Mouse (Mus musculus) midbrain, embryonic 11.5 days (tissue): ENCODE results near the gene Armc6. TPM values are rescaled to one million over a fixed set of nuclear protein-coding genes. Genes with fewer than 3 reads are reported as not detected.

Experiments used
- ATAC-seq: fragments of 200-750 bp; cut with Nextera tagmentation; 2 replicates; pipeline ENCODE4 v1.8.0; 2017; ENCODE audit warnings: moderate TSS enrichment, moderate library complexity; ENCODE audit not compliant: low FRiP score
- DNase-seq: peaks from one replicate; pipeline ENCODE4 v3.0.0; 2015; ENCODE audit warnings: low spot score; ENCODE audit errors: missing footprints
- H3K27ac ChIP-seq: fragments of 300-500 bp; sonication (generic); 2 replicates; pipeline ENCODE4 v1.5.1; 2014; ENCODE audit warnings: low read depth, low read length
- H3K27me3 ChIP-seq: fragments of 300-500 bp; sonication (generic); 2 replicates; pipeline ENCODE4 v1.6.1; 2014; ENCODE audit warnings: mild to moderate bottlenecking, low read length, moderate library complexity, mixed read lengths; ENCODE audit not compliant: control insufficient read depth, insufficient read depth
- H3K36me3 ChIP-seq: fragments of 300-500 bp; sonication (generic); 2 replicates; pipeline ENCODE4 v1.6.1; 2014; ENCODE audit warnings: mild to moderate bottlenecking, low read length, moderate library complexity, mixed read lengths; ENCODE audit not compliant: control insufficient read depth, insufficient read depth
- H3K4me1 ChIP-seq: fragments of 300-500 bp; sonication (generic); 2 replicates; pipeline ENCODE4 v1.6.1; 2014; ENCODE audit warnings: low read length; ENCODE audit not compliant: control insufficient read depth, insufficient read depth
- H3K4me2 ChIP-seq: fragments of 300-500 bp; sonication (generic); 2 replicates; pipeline ENCODE4 v1.6.1; 2014; ENCODE audit warnings: mild to moderate bottlenecking, moderate library complexity
- H3K4me3 ChIP-seq: fragments of 300-500 bp; sonication (generic); 2 replicates; pipeline ENCODE4 v1.5.1; 2014; ENCODE audit warnings: low read depth, low read length
- H3K9ac ChIP-seq: fragments of 300-500 bp; sonication (generic); 2 replicates; pipeline ENCODE4 v1.6.1; 2014; ENCODE audit warnings: low read length
- H3K9me3 ChIP-seq: fragments of 300-500 bp; sonication (generic); 2 replicates; pipeline ENCODE4 v1.6.1; 2016; ENCODE audit warnings: low read length; ENCODE audit not compliant: control insufficient read depth
- WGBS: fragments of 180-500 bp; shearing (Covaris S2); extraction: QIAGEN DNeasy Blood & Tissue Kit; methylation state at CpG from one replicate; pipeline ENCODE4 v1.1.7; 2014; 5-methylcytosine and 5-hydroxymethylcytosine counted together
- polyA plus RNA-seq: library from polyadenylated mRNA; unstranded; fragments of >200 nt; fragmentation: Nextera tagmentation; extraction: Ambion mirVana; gene quantifications from 2 replicates; pipeline ENCODE4 v1.2.1, GENCODE M21; 2014

Armc6 gene
- polyA plus RNA-seq, 1 experiment from 2014 or later: 31.1 TPM

DNA sequence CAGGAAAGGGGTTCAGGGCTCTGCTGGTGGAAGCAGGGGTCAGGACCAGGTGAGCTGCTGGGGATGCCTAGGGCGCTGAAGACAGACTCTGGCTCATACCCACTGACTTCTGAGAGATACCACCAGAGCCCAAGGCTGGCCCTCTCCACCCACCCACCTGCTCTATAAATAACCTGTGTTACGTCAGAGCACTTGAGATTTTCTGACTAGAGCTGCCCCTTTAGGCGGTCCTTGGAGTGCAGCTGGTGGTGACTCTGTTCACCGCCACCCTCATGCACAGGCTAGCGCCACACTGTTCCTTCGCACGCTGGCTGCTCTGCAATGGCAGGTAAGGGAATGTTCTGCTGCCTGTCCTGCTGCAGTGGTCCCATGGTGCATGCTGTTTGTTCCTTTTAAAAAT lies 60.2 kb downstream of the Armc6 start:
- 0 out of 2 replicates have a peak overlapping the region, but pooled peaks have one; percentile 30 for H3K9ac ChIP-seq
- DNase-seq: peak; percentile 81
- no peaks in the 10 kb centered on the region for H3K9me3 ChIP-seq
- H3K36me3 ChIP-seq: peaks cover 3% of the 10 kb centered on the region; the same call in 1 of the 2 replicates
- H3K4me2 ChIP-seq: no peak overlapping the region
- peaks cover 10% of the 10 kb centered on the region; the same call in 1 of the 2 replicates for H3K4me1 ChIP-seq
- ATAC-seq: no peak
- H3K27ac ChIP-seq: no peak overlapping the region
- no peak overlapping the region for H3K4me3 ChIP-seq
- 92% methylated on average over 7 of the region's 7 CpGs for WGBS
- no peaks in the 10 kb centered on the region for H3K27me3 ChIP-seq

DNA sequence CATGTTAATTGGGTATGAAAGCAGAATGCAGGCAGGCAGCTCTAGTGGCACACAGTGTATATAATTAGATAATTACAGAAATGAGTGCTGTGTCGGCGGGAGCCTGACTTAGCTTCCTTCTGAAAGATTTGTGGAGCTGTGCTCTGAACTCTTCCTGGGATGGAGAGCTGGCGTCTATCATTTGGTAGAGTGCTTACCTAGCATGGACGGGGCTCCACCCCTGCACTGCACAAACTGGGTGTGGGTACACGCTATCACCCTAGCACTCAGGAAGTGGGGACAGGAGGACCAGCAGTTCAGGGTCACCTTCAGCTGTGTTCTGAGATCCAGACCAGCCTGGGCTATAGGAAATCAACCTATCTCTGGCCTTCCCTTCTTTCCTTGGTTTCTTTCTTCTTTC lies 60.9 kb downstream of the Armc6 start:
- ATAC-seq: no peak
- Histone ChIP-seq H3K4me2 (no peak overlapping the region), H3K9ac (no peak overlapping the region), H3K36me3 (peaks cover 3% of the 10 kb centered on the region; the same call in 1 of the 2 replicates), H3K4me3 (no peak overlapping the region), H3K9me3 (no peaks in the 10 kb centered on the region), H3K27ac (no peak overlapping the region), H3K27me3 (no peaks in the 10 kb centered on the region), H3K4me1 (peaks cover 10% of the 10 kb centered on the region; the same call in 1 of the 2 replicates)
- WGBS: 91% methylated on average over 5 of the region's 5 CpGs
- no peak for DNase-seq

DNA sequence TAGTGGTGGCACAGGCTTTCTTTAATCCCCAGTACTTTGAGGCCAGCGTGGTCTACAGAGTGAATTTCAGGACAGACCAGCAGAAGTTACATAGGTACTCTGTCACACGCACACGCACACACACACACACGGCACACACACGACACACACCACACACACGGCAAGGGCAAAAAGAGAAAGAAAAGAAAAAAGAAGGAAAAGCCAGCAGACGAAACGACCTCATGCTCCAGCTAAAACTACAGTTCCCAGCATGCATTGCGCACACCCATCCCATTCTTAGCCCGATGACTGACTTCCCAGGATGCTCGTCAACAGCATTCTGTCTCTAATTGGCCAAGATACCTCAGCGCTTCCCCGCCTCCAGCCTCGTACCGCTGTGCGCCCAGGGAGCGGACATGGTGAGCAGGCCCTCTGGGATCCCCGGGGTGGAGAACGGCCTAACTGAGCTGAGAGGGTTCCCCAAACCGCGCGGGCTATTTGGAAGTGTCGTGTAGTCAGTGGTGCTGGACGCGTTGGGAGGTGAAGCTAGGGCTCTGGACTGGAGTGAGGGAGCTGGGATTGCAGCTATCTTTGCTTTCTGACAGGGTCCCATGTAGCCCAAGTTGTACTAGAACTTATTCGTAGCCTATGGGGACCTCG lies 62.1 kb downstream of the Armc6 start, which contains the start of gene Tmem161a:
TSS of gene Tmem161a (plus strand) at position 314 of the 639 bp plus-strand sequence.
- peak; percentile 97 for ATAC-seq
- no peak within 1 kb of the TSS for H3K27ac ChIP-seq
- peak within 1 kb of the TSS; percentile 70 for H3K9ac ChIP-seq
- WGBS: 2% methylated on average over 27 of the region's 27 CpGs
- H3K36me3 ChIP-seq: peaks cover 3% of the 10 kb centered on the region; the same call in 1 of the 2 replicates
- peak; percentile 98 for DNase-seq
- no peaks in the 10 kb centered on the region for H3K9me3 ChIP-seq
- H3K4me1 ChIP-seq: peaks cover 10% of the 10 kb centered on the region; the same call in 1 of the 2 replicates
- peak within 1 kb of the TSS; percentile 52 for H3K4me2 ChIP-seq
- no peaks in the 10 kb centered on the region for H3K27me3 ChIP-seq
- peak within 1 kb of the TSS; percentile 72 for H3K4me3 ChIP-seq

DNA sequence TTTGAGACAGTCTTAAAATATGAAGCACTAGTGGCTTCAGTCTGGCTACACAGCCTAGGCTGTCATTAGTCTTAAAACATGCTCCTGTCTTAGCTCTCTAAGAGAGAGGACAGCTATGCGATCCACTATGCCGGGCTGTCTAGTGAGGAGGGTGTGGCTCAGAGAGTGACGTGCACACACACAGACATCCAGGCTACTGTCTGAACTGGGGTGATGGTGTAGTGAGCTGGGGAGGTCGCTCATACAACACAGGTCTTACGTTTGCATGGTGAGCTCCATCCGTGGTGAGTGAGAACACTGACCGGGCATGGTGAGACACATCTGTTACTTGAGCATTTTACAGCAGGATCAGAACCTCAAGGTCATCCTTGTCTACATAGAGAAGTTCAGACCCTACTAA lies 63.0 kb downstream of the Armc6 start:
- H3K4me3 ChIP-seq: no peak overlapping the region
- H3K4me2 ChIP-seq: no peak overlapping the region
- no peaks in the 10 kb centered on the region for H3K9me3 ChIP-seq
- WGBS: 91% methylated on average over 7 of the region's 7 CpGs
- no peak overlapping the region for H3K9ac ChIP-seq
- H3K27me3 ChIP-seq: no peaks in the 10 kb centered on the region
- ATAC-seq (no peak), DNase-seq (no peak)
- no peak overlapping the region for H3K27ac ChIP-seq
- no peaks in the 10 kb centered on the region for H3K36me3 ChIP-seq
- peaks cover 12% of the 10 kb centered on the region; the same call in 1 of the 2 replicates for H3K4me1 ChIP-seq

DNA sequence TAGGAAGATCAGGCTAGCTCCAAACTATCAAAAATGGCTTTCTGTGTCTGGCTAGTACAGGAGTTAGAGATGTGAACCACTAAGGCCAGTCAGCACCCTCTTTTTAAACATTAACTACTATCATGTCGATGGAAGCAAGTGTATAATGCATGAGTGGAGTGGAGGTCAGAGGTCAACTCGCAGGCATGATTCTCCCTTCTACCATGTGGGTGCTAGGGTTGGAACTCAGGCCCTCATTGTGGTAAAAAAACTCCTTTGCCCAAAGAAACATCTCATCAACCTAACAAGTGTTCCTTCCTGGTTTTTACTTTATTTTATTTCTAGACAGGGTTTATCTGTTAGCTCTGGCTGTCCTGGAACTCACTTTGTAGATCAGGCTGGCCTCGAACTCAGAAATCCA lies 63.5 kb downstream of the Armc6 start:
- no peak overlapping the region for H3K27ac ChIP-seq
- no peak overlapping the region for H3K4me3 ChIP-seq
- DNase-seq (no peak), ATAC-seq (no peak)
- no peaks in the 10 kb centered on the region for H3K36me3 ChIP-seq
- H3K9me3 ChIP-seq: no peaks in the 10 kb centered on the region
- H3K4me2 ChIP-seq: no peak overlapping the region
- WGBS: 78% methylated on average over 3 of the region's 3 CpGs
- H3K4me1 ChIP-seq: peaks cover 12% of the 10 kb centered on the region; the same call in 1 of the 2 replicates
- no peak overlapping the region for H3K9ac ChIP-seq
- H3K27me3 ChIP-seq: peaks cover 4% of the 10 kb centered on the region; the same call in 1 of the 2 replicates

Other genes starting within 250 kb of the Armc6 start
- 52.7 and 65.2 TPM in 2 replicates for gene Gatad2a, start 238.1 kb downstream of the Armc6 start, polyA plus RNA-seq
- 46.2 and 49.3 TPM in 2 replicates for gene Mau2, start 191.7 kb downstream of the Armc6 start, polyA plus RNA-seq
- gene Sugp1, start 191.7 kb downstream of the Armc6 start, polyA plus RNA-seq: 33.3 and 35.3 TPM in 2 replicates
- gene Tm6sf2, start 161.5 kb downstream of the Armc6 start, polyA plus RNA-seq: 0.95 and 1.6 TPM in 2 replicates
- gene Hapln4, start 151.0 kb downstream of the Armc6 start, polyA plus RNA-seq: 0.04 and 0.22 TPM in 2 replicates
- gene Ncan, start 113.6 kb downstream of the Armc6 start, polyA plus RNA-seq: 47.2 and 52.4 TPM in 2 replicates
- 14.3 and 16.9 TPM in 2 replicates for gene Nr2c2ap, start 103.1 kb downstream of the Armc6 start, polyA plus RNA-seq
- 10.8 and 11.7 TPM in 2 replicates for gene Rfxank, start 95.3 kb downstream of the Armc6 start, polyA plus RNA-seq
- gene Borcs8, start 95.0 kb downstream of the Armc6 start, polyA plus RNA-seq: 37.4 and 41.3 TPM in 2 replicates
- 0.23 and 0.40 TPM in 2 replicates for gene Mef2b, start 94.8 kb downstream of the Armc6 start, polyA plus RNA-seq
- 28.6 and 33.3 TPM in 2 replicates for gene Tmem161a, start 62.1 kb downstream of the Armc6 start, polyA plus RNA-seq
- 1.6 and 2.1 TPM in 2 replicates for gene Slc25a42, start 22.2 kb downstream of the Armc6 start, polyA plus RNA-seq
- gene Sugp2, start 240 bp downstream of the Armc6 start, polyA plus RNA-seq: 42.4 and 47.5 TPM in 2 replicates
- 50.5 and 61.2 TPM in 2 replicates for gene Homer3, start 48.4 kb upstream of the Armc6 start, polyA plus RNA-seq
- 45.7 and 49.7 TPM in 2 replicates for gene Ddx49, start 68.0 kb upstream of the Armc6 start, polyA plus RNA-seq
- 230 and 240 TPM in 2 replicates for gene Cope, start 68.1 kb upstream of the Armc6 start, polyA plus RNA-seq
- 5.5 and 7.0 TPM in 2 replicates for gene Cers1, start 81.3 kb upstream of the Armc6 start, polyA plus RNA-seq
- gene Gdf1, start 95.4 kb upstream of the Armc6 start, polyA plus RNA-seq: 0.43 and 1.3 TPM in 2 replicates
- 19.6 and 19.8 TPM in 2 replicates for gene Upf1, start 118.8 kb upstream of the Armc6 start, polyA plus RNA-seq
- gene Comp, start 139.1 kb upstream of the Armc6 start, polyA plus RNA-seq: 0.21 TPM in 1 of 2 replicates, not detected in the other
- gene Crtc1, start 205.1 kb upstream of the Armc6 start, polyA plus RNA-seq: 11.8 and 12.9 TPM in 2 replicates
- gene Klhl26, start 242.5 kb upstream of the Armc6 start, polyA plus RNA-seq: 12.6 and 13.1 TPM in 2 replicates